ENCODE assay signal across 7 mouse cellular contexts in genomic region chr5:112215291-112215751, GRCm38 (mm10). TPM values are rescaled to one million over a fixed set of nuclear protein-coding genes. Genes with fewer than 3 reads are reported as not detected.
A peak's percentile ranks its signal among the peaks of the same experiment; 100 is the strongest.
DNase-seq lines count a peak whose midpoint lies in the region; ATAC-seq and TF ChIP-seq lines count a peak whose summit lies in the region.

No protein-coding gene starts in this region.

- no peak for TF ChIP-seq CTCF in testis, adult 2 months (IDR thresholded peaks at IDR 0.05; ENCODE audit: control insufficient read depth, insufficient read depth, insufficient replicate concordance, low read depth, low read length)
- TF ChIP-seq CTCF in forebrain, postnatal 0 days (IDR thresholded peaks at IDR 0.05; ENCODE audit: low read depth): no peak

- no peaks in the 10 kb centered on the region for H3K36me3 ChIP-seq in testis, adult 2 months (ENCODE audit: control insufficient read depth, insufficient read depth, low read length)
- peaks cover 17% of the 10 kb centered on the region for H3K36me3 ChIP-seq in forebrain, postnatal 0 days (ENCODE audit: insufficient read depth)
- no peaks in the 10 kb centered on the region; the same call in 1 of the 2 replicates for H3K36me3 ChIP-seq in limb, embryonic 13.5 days
- no peaks in the 10 kb centered on the region for H3K36me3 ChIP-seq in stomach, embryonic 15.5 days

- peak; percentile 32 for ATAC-seq in forebrain, postnatal 0 days
- no peak for ATAC-seq in limb, embryonic 13.5 days (ENCODE audit: low FRiP score, low read depth)
- no peak for ATAC-seq in stomach, embryonic 15.5 days (ENCODE audit: insufficient read depth, low FRiP score, low read depth)

- no peak for DNase-seq in testis, postnatal 10 days (ENCODE audit: low spot score)
- DNase-seq in forebrain, postnatal 0 days: peak; percentile 73
- DNase-seq in thymus, postnatal 4 days: no peak
- DNase-seq in urinary bladder, adult 2 months (ENCODE audit: low spot score): no peak

- H3K9me3 ChIP-seq in forebrain, postnatal 0 days (ENCODE audit: low read length): no peaks in the 10 kb centered on the region
- no peaks in the 10 kb centered on the region for H3K9me3 ChIP-seq in limb, embryonic 13.5 days
- H3K9me3 ChIP-seq in stomach, embryonic 15.5 days: no peaks in the 10 kb centered on the region

- WGBS in forebrain, postnatal 0 days: 6% methylated on average over 12 of the region's 12 CpGs
- 26% methylated on average over 12 of the region's 12 CpGs for WGBS in limb, embryonic 13.5 days
- WGBS in stomach, embryonic 15.5 days: 22% methylated on average over 12 of the region's 12 CpGs

- peaks cover 9% of the 10 kb centered on the region for H3K4me1 ChIP-seq in testis, adult 2 months (ENCODE audit: control insufficient read depth, insufficient read depth, low read length)
- H3K4me1 ChIP-seq in forebrain, postnatal 0 days (ENCODE audit: insufficient read depth): peaks cover 25% of the 10 kb centered on the region
- H3K4me1 ChIP-seq in limb, embryonic 13.5 days: peaks cover 35% of the 10 kb centered on the region
- H3K4me1 ChIP-seq in stomach, embryonic 15.5 days: peaks cover 16% of the 10 kb centered on the region

- H3K4me2 ChIP-seq in forebrain, postnatal 0 days (ENCODE audit: low read depth): peak overlapping the region; percentile 29
- peak overlapping the region; percentile 48 for H3K4me2 ChIP-seq in limb, embryonic 13.5 days (replicated peaks)
- H3K4me2 ChIP-seq in stomach, embryonic 15.5 days: peak overlapping the region; percentile 34

- H3K4me3 ChIP-seq in testis, adult 2 months (ENCODE audit: control insufficient read depth, low read depth, low read length): peak overlapping the region; percentile 79
- H3K4me3 ChIP-seq in forebrain, postnatal 0 days (ENCODE audit: low read depth, low read length): no peak overlapping the region
- peak overlapping the region; percentile 16; the same call in 1 of the 2 replicates for H3K4me3 ChIP-seq in limb, embryonic 13.5 days
- H3K4me3 ChIP-seq in stomach, embryonic 15.5 days (replicated peaks): 0 out of 2 replicates have a peak overlapping the region, but pooled peaks have one; percentile 2

- H3K9ac ChIP-seq in forebrain, postnatal 0 days: peak overlapping the region; percentile 28
- H3K9ac ChIP-seq in limb, embryonic 13.5 days: peak overlapping the region; percentile 50; the same call in 1 of the 2 replicates
- H3K9ac ChIP-seq in stomach, embryonic 15.5 days: no peak overlapping the region

- H3K27me3 ChIP-seq in testis, adult 2 months (ENCODE audit: control insufficient read depth, insufficient read depth, low read length): no peaks in the 10 kb centered on the region
- H3K27me3 ChIP-seq in forebrain, postnatal 0 days (ENCODE audit: insufficient read depth, low read length): no peaks in the 10 kb centered on the region
- H3K27me3 ChIP-seq in limb, embryonic 13.5 days: peaks cover 16% of the 10 kb centered on the region
- H3K27me3 ChIP-seq in stomach, embryonic 15.5 days (replicated peaks): no peaks in the 10 kb centered on the region

- peak; percentile 67; the same call in 1 of the 2 replicates for TF ChIP-seq POLR2A in testis, adult 2 months (IDR thresholded peaks at IDR 0.05; ENCODE audit: control insufficient read depth, low read depth, low read length)

- no peak overlapping the region for H3K27ac ChIP-seq in testis, adult 2 months (ENCODE audit: control insufficient read depth, insufficient read depth, low read depth, low read length)
- H3K27ac ChIP-seq in forebrain, postnatal 0 days (ENCODE audit: low read depth, low read length): peak overlapping the region; percentile 76
- peak overlapping the region; percentile 39; the same call in 1 of the 2 replicates for H3K27ac ChIP-seq in limb, embryonic 13.5 days
- H3K27ac ChIP-seq in stomach, embryonic 15.5 days: peak overlapping the region; percentile 33; the same call in 1 of the 2 replicates

RNA-seq across cellular contexts. Expression of gene Cryba4, which starts 37.0 kb away (rescaled TPM):
- 0.61 and 5.2 TPM in 2 replicates for polyA plus RNA-seq in testis, adult 2 months (2012; rRNA removed)
- total RNA-seq in forebrain, postnatal 0 days (2014; rRNA removed): 2.5 TPM in 1 of 2 replicates, not detected in the other
- polyA plus RNA-seq in forebrain, postnatal 0 days (2015; fragmentation: Nextera tagmentation; extraction: Ambion mirVana): 2.4 and 2.6 TPM in 2 replicates
- 0.98 and 1.1 TPM in 2 replicates for polyA plus RNA-seq in limb, embryonic 13.5 days (2015; fragmentation: Nextera tagmentation; extraction: Ambion mirVana)
- 1.7 TPM in 2 replicates for polyA plus RNA-seq in stomach, embryonic 15.5 days (2015; fragmentation: Nextera tagmentation; extraction: Ambion mirVana)
- polyA plus RNA-seq in urinary bladder, adult 2 months (2012; rRNA removed): 0.23 TPM in 1 of 2 replicates, not detected in the other

RNA-seq across cellular contexts. Expression of gene Crybb1, which starts 40.3 kb away (rescaled TPM):
- 0.28 and 0.41 TPM in 2 replicates for polyA plus RNA-seq in testis, adult 2 months (2012; rRNA removed)
- total RNA-seq in forebrain, postnatal 0 days (2014; rRNA removed): 5.0 and 6.3 TPM in 2 replicates
- 10.4 and 10.8 TPM in 2 replicates for polyA plus RNA-seq in forebrain, postnatal 0 days (2015; fragmentation: Nextera tagmentation; extraction: Ambion mirVana)
- 0.96 and 1.5 TPM in 2 replicates for polyA plus RNA-seq in limb, embryonic 13.5 days (2015; fragmentation: Nextera tagmentation; extraction: Ambion mirVana)
- 4.0 TPM in 2 replicates for polyA plus RNA-seq in stomach, embryonic 15.5 days (2015; fragmentation: Nextera tagmentation; extraction: Ambion mirVana)
- polyA plus RNA-seq in urinary bladder, adult 2 months (2012; rRNA removed): not detected in 2 replicates
